Mouse (Mus musculus) cerebellum, adult 8-10 months (tissue): ENCODE data around the gene Serbp1.

Experiments used
- DNase-seq: peaks from one replicate; pipeline ENCODE4 v3.0.0; 2022

Serbp1 gene

GRCm38 (mm10) chr6:67303210-67303609 is 65.2 kb downstream of the Serbp1 start:
- DNase-seq: no peak

GRCm38 (mm10) chr6:67308994-67309393 is 71.0 kb downstream of the Serbp1 start:
- no peak for DNase-seq

GRCm38 (mm10) chr6:67309752-67310151 is 71.8 kb downstream of the Serbp1 start:
- no peak for DNase-seq

GRCm38 (mm10) chr6:67314697-67315096 is 76.7 kb downstream of the Serbp1 start:
- no peak for DNase-seq

- no peak for DNase-seq
Observed at GRCm38 (mm10) chr6:67317068-67317467, 79.1 kb downstream of the Serbp1 start.

GRCm38 (mm10) chr6:67317827-67318338 is 79.9 kb downstream of the Serbp1 start:
- DNase-seq: no peak

GRCm38 (mm10) chr6:67318451-67318850 is 80.5 kb downstream of the Serbp1 start:
- DNase-seq: peak; percentile 32

- no peak for DNase-seq
Observed at GRCm38 (mm10) chr6:67323788-67324187, 85.8 kb downstream of the Serbp1 start.

- no peak for DNase-seq
Observed at GRCm38 (mm10) chr6:67337943-67338342, 100.0 kb downstream of the Serbp1 start.

GRCm38 (mm10) chr6:67339494-67339893 is 101.5 kb downstream of the Serbp1 start:
- DNase-seq: no peak
